Mouse (Mus musculus): ENCODE data around the gene Zfp69. TPM values are rescaled to one million over a fixed set of nuclear protein-coding genes. Genes with fewer than 3 reads are reported as not detected.

The Zfp69 gene
- total and polyA plus RNA-seq, 2 experiments from 2014 or later, result 3.1 to 4.5 TPM

GRCm38 (mm10) chr4:120894584-120894983, 56.9 kb downstream of the Zfp69 start:
- Histone ChIP-seq H3K27me3 (ENCODE audit: insufficient read depth, low read length) (no peaks in the 10 kb centered on the region), H3K27ac (ENCODE audit: low read depth, low read length) (no peak overlapping the region), H3K9ac (no peak overlapping the region), H3K4me1 (ENCODE audit: insufficient read depth) (no peaks in the 10 kb centered on the region), H3K4me3 (ENCODE audit: low read depth, low read length) (no peak overlapping the region), H3K9me3 (ENCODE audit: low read length) (no peaks in the 10 kb centered on the region), H3K36me3 (ENCODE audit: insufficient read depth) (no peaks in the 10 kb centered on the region), H3K4me2 (ENCODE audit: low read depth) (no peak overlapping the region)
- TF ChIP-seq CTCF (IDR thresholded peaks at IDR 0.05; ENCODE audit: low read depth), result no peak; the same call in 1 of the 2 replicates
- DNase-seq, result no peak
- ATAC-seq, result no peak
- WGBS, result 82% methylated on average over 11 of the region's 11 CpGs

DNA sequence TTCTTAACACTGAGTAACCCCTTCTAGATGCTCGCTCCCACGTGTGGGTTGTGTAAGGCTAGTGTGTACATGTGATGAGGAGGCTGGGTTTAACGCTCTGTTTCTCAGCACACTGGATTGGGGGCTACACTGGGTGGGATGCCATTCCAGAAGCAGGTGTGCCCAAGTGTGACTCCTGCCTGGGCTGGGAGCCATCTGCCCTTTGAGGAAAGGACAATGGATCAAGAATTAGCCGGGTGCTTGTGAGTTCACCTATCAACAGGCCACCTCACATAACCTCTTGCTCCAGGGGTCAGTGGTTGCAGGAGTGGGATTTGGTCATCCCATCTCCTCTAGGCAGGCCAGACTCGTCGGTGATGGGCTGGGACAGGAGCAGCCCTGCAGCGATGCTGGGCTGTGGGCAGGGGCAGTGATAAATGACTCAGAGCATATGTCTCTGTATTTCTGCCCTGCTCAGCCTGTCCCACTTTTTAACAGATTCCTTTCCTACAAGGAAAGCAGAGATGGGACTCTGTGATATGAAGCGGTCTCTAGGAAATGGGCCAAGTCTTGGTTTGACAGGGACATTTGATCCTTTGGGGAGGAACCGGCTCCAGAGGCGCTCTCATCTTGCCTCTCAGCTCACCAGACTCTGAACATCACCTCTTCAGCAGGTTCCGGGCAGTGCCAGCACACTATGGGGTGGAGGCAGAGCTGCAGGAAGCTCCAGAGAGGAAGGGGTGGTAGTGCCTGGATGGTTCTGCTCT, 57.7 kb downstream of the Zfp69 start:
- Histone ChIP-seq H3K27ac (ENCODE audit: low read depth, low read length) (no peak overlapping the region), H3K4me3 (ENCODE audit: low read depth, low read length) (no peak overlapping the region), H3K9ac (no peak overlapping the region), H3K9me3 (ENCODE audit: low read length) (no peaks in the 10 kb centered on the region), H3K4me1 (ENCODE audit: insufficient read depth) (no peaks in the 10 kb centered on the region), H3K4me2 (ENCODE audit: low read depth) (no peak overlapping the region), H3K27me3 (ENCODE audit: insufficient read depth, low read length) (no peaks in the 10 kb centered on the region), H3K36me3 (ENCODE audit: insufficient read depth) (no peaks in the 10 kb centered on the region)
- WGBS, result 74% methylated on average over 11 of the region's 11 CpGs
- no peak for TF ChIP-seq CTCF (IDR thresholded peaks at IDR 0.05; ENCODE audit: low read depth)
- no peak for ATAC-seq
- DNase-seq, result no peak

DNA sequence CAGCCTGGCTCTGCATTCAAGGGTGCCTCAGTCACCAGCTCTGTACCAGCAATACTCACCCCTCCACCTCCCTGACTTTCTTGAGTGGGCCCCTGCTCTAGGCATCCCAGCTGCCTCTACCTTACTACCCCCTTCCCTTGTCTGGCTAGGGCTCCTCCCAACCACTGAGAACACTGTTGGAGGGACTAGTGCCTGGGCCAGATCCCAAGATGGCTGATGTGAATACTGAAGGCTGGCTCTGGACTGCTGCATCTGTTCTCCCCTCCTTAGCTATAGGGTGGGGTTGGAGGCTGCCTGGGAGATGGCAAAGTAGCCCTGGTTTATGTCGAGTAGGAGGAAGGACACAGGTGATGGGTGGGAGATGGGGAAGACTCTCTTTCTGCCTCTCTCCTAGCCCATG, 59.0 kb downstream of the Zfp69 start:
- Histone ChIP-seq H3K27me3 (ENCODE audit: insufficient read depth, low read length) (no peaks in the 10 kb centered on the region), H3K36me3 (ENCODE audit: insufficient read depth) (no peaks in the 10 kb centered on the region), H3K4me1 (ENCODE audit: insufficient read depth) (no peaks in the 10 kb centered on the region), H3K4me3 (ENCODE audit: low read depth, low read length) (no peak overlapping the region), H3K9ac (no peak overlapping the region), H3K4me2 (ENCODE audit: low read depth) (no peak overlapping the region), H3K9me3 (ENCODE audit: low read length) (no peaks in the 10 kb centered on the region), H3K27ac (ENCODE audit: low read depth, low read length) (no peak overlapping the region)
- 73% methylated on average over 1 of the region's 1 CpGs for WGBS
- ATAC-seq, result no peak
- no peak for DNase-seq
- TF ChIP-seq CTCF (IDR thresholded peaks at IDR 0.05; ENCODE audit: low read depth), result no peak

GRCm38 (mm10) chr4:120891960-120892359, 59.5 kb downstream of the Zfp69 start:
- ATAC-seq (no peak), DNase-seq (no peak)
- H3K9me3 ChIP-seq (ENCODE audit: low read length), result no peaks in the 10 kb centered on the region
- no peaks in the 10 kb centered on the region for H3K4me1 ChIP-seq (ENCODE audit: insufficient read depth)
- TF ChIP-seq CTCF (IDR thresholded peaks at IDR 0.05; ENCODE audit: low read depth), result no peak
- H3K4me2 ChIP-seq (ENCODE audit: low read depth), result no peak overlapping the region
- no peaks in the 10 kb centered on the region for H3K27me3 ChIP-seq (ENCODE audit: insufficient read depth, low read length)
- H3K27ac ChIP-seq (ENCODE audit: low read depth, low read length), result no peak overlapping the region
- no peak overlapping the region for H3K9ac ChIP-seq
- no peaks in the 10 kb centered on the region for H3K36me3 ChIP-seq (ENCODE audit: insufficient read depth)
- no peak overlapping the region for H3K4me3 ChIP-seq (ENCODE audit: low read depth, low read length)

DNA sequence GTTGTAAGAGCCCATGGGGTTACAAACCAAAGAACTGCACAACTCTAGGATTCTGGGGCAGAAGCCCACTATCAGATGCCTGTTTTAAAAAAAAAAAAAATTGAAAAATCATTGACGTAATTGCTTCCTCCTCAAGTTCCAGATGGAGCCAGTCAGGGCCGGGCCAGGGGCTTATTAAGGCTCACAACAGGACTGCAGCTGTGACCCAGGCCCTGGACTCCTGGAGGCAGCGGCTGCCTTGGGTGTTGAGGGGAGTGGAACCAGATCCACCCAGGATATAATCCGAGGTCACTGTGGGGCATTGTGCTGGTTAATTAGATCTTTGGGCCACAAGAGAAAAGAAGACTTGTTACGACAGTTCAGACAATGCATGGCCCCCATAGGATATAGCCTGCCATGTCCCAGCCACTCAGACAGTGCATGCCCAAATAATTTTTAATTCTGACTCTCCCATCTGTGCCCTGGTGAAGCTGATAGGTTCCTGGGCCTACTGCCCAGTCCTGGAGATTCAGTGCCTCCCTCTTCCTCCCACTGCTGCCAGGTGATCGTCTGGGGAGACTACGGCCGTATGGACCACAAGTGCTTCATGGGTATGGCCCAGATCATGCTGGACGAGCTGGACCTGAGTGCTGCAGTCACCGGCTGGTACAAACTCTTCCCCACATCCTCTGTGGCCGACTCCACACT, 60.6 kb downstream of the Zfp69 start:
- Histone ChIP-seq H3K4me1 (ENCODE audit: insufficient read depth) (no peaks in the 10 kb centered on the region), H3K9ac (no peak overlapping the region), H3K4me2 (ENCODE audit: low read depth) (no peak overlapping the region), H3K4me3 (ENCODE audit: low read depth, low read length) (no peak overlapping the region), H3K27me3 (ENCODE audit: insufficient read depth, low read length) (no peaks in the 10 kb centered on the region), H3K9me3 (ENCODE audit: low read length) (no peaks in the 10 kb centered on the region), H3K36me3 (ENCODE audit: insufficient read depth) (no peaks in the 10 kb centered on the region), H3K27ac (ENCODE audit: low read depth, low read length) (no peak overlapping the region)
- DNase-seq (no peak), ATAC-seq (no peak)
- 58% methylated on average over 11 of the region's 11 CpGs for WGBS
- no peak for TF ChIP-seq CTCF (IDR thresholded peaks at IDR 0.05; ENCODE audit: low read depth)

DNA sequence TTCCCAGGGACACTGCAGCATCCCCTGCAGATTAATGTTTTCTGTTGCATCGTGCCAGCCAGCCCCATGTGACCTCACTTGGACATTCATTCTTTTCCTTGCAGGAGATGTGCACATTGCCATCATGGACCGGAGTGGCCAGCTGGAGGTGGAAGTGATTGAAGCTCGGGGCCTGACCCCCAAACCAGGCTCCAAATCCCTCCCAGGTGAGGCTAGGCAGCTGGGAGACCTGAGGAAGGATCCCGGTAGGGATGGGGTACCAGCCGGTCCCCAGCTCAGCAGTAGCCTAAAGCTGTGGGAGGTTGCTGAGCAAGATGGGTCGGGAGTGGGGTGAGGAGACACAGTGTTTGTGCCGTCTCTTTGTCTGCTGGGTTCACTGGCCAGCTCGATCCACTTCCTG, 62.6 kb downstream of the Zfp69 start:
- peaks cover 4% of the 10 kb centered on the region; the same call in 1 of the 2 replicates for H3K4me1 ChIP-seq (ENCODE audit: insufficient read depth)
- no peak for TF ChIP-seq CTCF (IDR thresholded peaks at IDR 0.05; ENCODE audit: low read depth)
- H3K36me3 ChIP-seq (ENCODE audit: insufficient read depth), result no peaks in the 10 kb centered on the region
- H3K4me2 ChIP-seq (ENCODE audit: low read depth), result no peak overlapping the region
- no peaks in the 10 kb centered on the region for H3K27me3 ChIP-seq (ENCODE audit: insufficient read depth, low read length)
- H3K9me3 ChIP-seq (ENCODE audit: low read length), result no peaks in the 10 kb centered on the region
- WGBS, result 74% methylated on average over 8 of the region's 8 CpGs
- H3K4me3 ChIP-seq (ENCODE audit: low read depth, low read length), result no peak overlapping the region
- ATAC-seq, result no peak
- no peak for DNase-seq
- no peak overlapping the region for H3K27ac ChIP-seq (ENCODE audit: low read depth, low read length)
- H3K9ac ChIP-seq, result no peak overlapping the region

DNA sequence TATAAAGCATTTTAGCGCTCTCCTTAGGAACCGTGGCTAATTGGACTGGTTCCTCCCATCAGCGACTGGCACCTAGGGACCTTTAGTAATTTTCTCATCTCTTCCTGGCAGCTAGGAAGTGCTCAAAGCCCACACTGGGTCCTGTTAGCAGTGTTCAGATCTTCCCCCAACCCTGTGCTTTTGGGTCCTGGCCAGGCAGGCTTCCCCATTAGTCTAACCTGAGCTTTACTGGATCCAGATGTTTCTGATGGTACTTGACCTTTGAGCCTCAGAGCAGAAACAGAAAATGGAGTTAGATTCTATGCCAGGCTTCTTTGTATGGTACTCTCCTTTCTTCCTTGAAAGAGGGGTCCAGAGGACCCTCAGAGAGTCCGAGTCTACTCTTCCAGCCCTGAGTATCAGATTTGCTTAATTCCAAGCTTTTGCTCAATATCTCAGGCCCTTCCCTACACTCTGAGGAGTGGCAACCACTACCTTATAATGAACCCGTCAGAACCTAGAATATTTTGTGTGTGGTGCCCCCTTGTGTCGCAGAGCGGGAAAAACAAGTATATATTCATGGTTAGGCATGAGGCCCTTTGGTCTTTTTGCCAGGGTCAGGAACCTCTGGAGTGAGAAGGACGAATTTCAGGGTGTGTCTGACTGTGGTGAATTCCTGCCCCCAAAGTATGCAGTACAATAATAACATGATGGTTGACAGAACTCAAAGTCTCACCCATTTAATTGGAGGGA, 64.0 kb downstream of the Zfp69 start:
- H3K9me3 ChIP-seq (ENCODE audit: low read length), result no peaks in the 10 kb centered on the region
- no peak overlapping the region for H3K4me3 ChIP-seq (ENCODE audit: low read depth, low read length)
- DNase-seq (peak; percentile 77), ATAC-seq (peak; percentile 42; the same call in 1 of the 2 replicates)
- WGBS, result 23% methylated on average over 8 of the region's 8 CpGs
- H3K4me1 ChIP-seq (ENCODE audit: insufficient read depth), result peaks cover 9% of the 10 kb centered on the region
- H3K36me3 ChIP-seq (ENCODE audit: insufficient read depth), result no peaks in the 10 kb centered on the region
- no peak overlapping the region for H3K9ac ChIP-seq
- H3K4me2 ChIP-seq (ENCODE audit: low read depth), result no peak overlapping the region
- TF ChIP-seq CTCF (IDR thresholded peaks at IDR 0.05; ENCODE audit: low read depth), result peak; percentile 79
- H3K27ac ChIP-seq (ENCODE audit: low read depth, low read length), result no peak overlapping the region
- H3K27me3 ChIP-seq (ENCODE audit: insufficient read depth, low read length), result no peaks in the 10 kb centered on the region

All from forebrain, postnatal 0 days (tissue).